Mouse (Mus musculus) bone marrow macrophage, adult 2 months (primary cell): ENCODE data around the gene Dab1.

Experiments used
- CTCF ChIP-seq: IDR thresholded peaks from 2 replicates; pipeline ENCODE4 v1.5.1; 2012; ENCODE audit warnings: low read depth, mild to moderate bottlenecking, low read length, moderate library complexity
- POLR2A ChIP-seq: IDR thresholded peaks from 2 replicates; pipeline ENCODE4 v1.6.1; 2012; ENCODE audit warnings: mild to moderate bottlenecking, low read depth, low read length, borderline replicate concordance

GRCm38 (mm10) chr4:104548287-104548686 is 929.1 kb downstream of the Dab1 start:
- TF ChIP-seq CTCF (no peak), POLR2A (no peak)
